Mouse (Mus musculus) small intestine, adult 2 months (tissue): ENCODE results near the gene Plcd3. TPM values are rescaled to one million over a fixed set of nuclear protein-coding genes. Genes with fewer than 3 reads are reported as not detected.

Source experiments
- H3K27ac ChIP-seq: fragments of 200-500 bp; 2 replicates; pipeline ENCODE4 v1.5.1; 2012; ENCODE audit warnings: low read depth, low read length, control low read depth, inconsistent platforms; ENCODE audit not compliant: insufficient read depth
- H3K27me3 ChIP-seq: fragments of 200-500 bp; 2 replicates; pipeline ENCODE4 v1.6.1; 2012; ENCODE audit warnings: mild to moderate bottlenecking, moderate library complexity, low read length, inconsistent platforms; ENCODE audit not compliant: control insufficient read depth, insufficient read depth
- H3K36me3 ChIP-seq: fragments of 200-500 bp; 2 replicates; pipeline ENCODE4 v1.6.1; 2012; ENCODE audit warnings: mild to moderate bottlenecking, low read length, control low read depth, inconsistent platforms; ENCODE audit not compliant: control insufficient read depth, insufficient read depth
- H3K4me1 ChIP-seq: fragments of 200-500 bp; 2 replicates; pipeline ENCODE4 v1.6.1; 2012; ENCODE audit warnings: low read length, inconsistent platforms, mixed read lengths; ENCODE audit not compliant: control insufficient read depth, insufficient read depth, insufficient read length
- H3K4me3 ChIP-seq: fragments of 200-500 bp; 2 replicates; pipeline ENCODE4 v1.5.1; 2012; ENCODE audit warnings: low read depth, mild to moderate bottlenecking, control low read depth, inconsistent platforms, low read length, moderate library complexity
- CTCF ChIP-seq: fragments of 200-500 bp; IDR thresholded peaks from 2 replicates; pipeline ENCODE4 v1.5.1; 2012; ENCODE audit warnings: low read depth, mild to moderate bottlenecking, control low read depth, inconsistent platforms, low read length, moderate library complexity, mixed read lengths; ENCODE audit not compliant: insufficient replicate concordance, insufficient read length; ENCODE audit errors: extremely low read depth
- POLR2A ChIP-seq: fragments of 200-500 bp; IDR thresholded peaks from 2 replicates; pipeline ENCODE4 v1.6.1; 2012; ENCODE audit warnings: low read depth, mild to moderate bottlenecking, control low read depth, inconsistent platforms, low read length, moderate library complexity
- WGBS: fragments of 180-500 bp; shearing (Covaris S2); methylation state at CpG from one replicate; pipeline ENCODE4 v1.1.7; 2018; 5-methylcytosine and 5-hydroxymethylcytosine counted together
- polyA plus RNA-seq: library from polyadenylated mRNA; depleted of rRNA; stranded (reverse); fragments of >200 nt; gene quantifications from 2 replicates; pipeline ENCODE4 v1.2.3, GENCODE M21; 2012

The Plcd3 gene
- polyA plus RNA-seq, 1 experiment = 3.1 TPM

GRCm38 (mm10) chr11:103068884-103069283 lies 32.6 kb downstream of the Plcd3 start:
- H3K4me3 ChIP-seq = no peak overlapping the region
- peaks cover 3% of the 10 kb centered on the region; the same call in 1 of the 2 replicates for H3K4me1 ChIP-seq
- H3K27me3 ChIP-seq = no peaks in the 10 kb centered on the region
- H3K27ac ChIP-seq = no peak overlapping the region
- peaks cover 55% of the 10 kb centered on the region for H3K36me3 ChIP-seq
- no peak for TF ChIP-seq CTCF
- no peak for TF ChIP-seq POLR2A
- WGBS = 92% methylated on average over 11 of the region's 11 CpGs

GRCm38 (mm10) chr11:103068272-103068671 lies 33.2 kb downstream of the Plcd3 start:
- 92% methylated on average over 4 of the region's 4 CpGs for WGBS
- no peak for TF ChIP-seq CTCF
- no peak for TF ChIP-seq POLR2A
- Histone ChIP-seq H3K27me3 (no peaks in the 10 kb centered on the region), H3K4me3 (no peak overlapping the region), H3K27ac (no peak overlapping the region), H3K4me1 (peaks cover 3% of the 10 kb centered on the region; the same call in 1 of the 2 replicates), H3K36me3 (peaks cover 61% of the 10 kb centered on the region)

DNA sequence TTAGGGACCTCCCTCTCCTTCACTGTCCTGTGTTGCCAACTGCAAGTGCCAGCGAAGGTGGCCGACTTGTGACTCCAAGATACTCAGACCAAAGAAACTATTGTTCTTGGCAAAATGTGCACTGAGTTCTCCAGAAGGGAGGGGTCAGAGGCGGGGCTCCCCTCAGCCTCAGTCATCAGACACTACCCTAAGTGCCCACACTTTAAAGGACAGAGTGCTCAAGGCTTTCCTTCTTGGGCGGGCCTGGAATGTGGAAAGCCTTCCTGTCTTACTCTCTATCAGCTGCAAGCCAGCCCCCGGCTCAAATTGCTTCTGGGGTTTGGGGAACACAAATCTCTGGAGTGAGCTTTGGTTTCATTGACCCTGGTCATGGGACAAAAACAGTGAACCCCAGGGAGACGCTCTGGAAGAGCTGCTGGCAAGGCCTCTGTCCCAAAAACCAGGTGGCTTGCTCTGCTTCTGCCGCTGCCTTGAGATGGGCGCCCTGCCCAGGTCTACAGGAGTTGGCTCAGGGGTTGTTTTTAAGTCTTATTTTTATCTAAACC lies 33.9 kb downstream of the Plcd3 start:
- H3K4me1 ChIP-seq = peaks cover 3% of the 10 kb centered on the region; the same call in 1 of the 2 replicates
- 48% methylated on average over 8 of the region's 8 CpGs for WGBS
- H3K27me3 ChIP-seq = no peaks in the 10 kb centered on the region
- H3K36me3 ChIP-seq = peaks cover 66% of the 10 kb centered on the region
- no peak overlapping the region for H3K27ac ChIP-seq
- H3K4me3 ChIP-seq = no peak overlapping the region
- TF ChIP-seq POLR2A = no peak
- TF ChIP-seq CTCF = no peak

- Histone ChIP-seq H3K36me3 (peaks cover 66% of the 10 kb centered on the region), H3K4me3 (no peak overlapping the region)
- no peak for TF ChIP-seq POLR2A
- TF ChIP-seq CTCF = no peak
Observed at GRCm38 (mm10) chr11:103067051-103067361, 34.5 kb downstream of the Plcd3 start.

DNA sequence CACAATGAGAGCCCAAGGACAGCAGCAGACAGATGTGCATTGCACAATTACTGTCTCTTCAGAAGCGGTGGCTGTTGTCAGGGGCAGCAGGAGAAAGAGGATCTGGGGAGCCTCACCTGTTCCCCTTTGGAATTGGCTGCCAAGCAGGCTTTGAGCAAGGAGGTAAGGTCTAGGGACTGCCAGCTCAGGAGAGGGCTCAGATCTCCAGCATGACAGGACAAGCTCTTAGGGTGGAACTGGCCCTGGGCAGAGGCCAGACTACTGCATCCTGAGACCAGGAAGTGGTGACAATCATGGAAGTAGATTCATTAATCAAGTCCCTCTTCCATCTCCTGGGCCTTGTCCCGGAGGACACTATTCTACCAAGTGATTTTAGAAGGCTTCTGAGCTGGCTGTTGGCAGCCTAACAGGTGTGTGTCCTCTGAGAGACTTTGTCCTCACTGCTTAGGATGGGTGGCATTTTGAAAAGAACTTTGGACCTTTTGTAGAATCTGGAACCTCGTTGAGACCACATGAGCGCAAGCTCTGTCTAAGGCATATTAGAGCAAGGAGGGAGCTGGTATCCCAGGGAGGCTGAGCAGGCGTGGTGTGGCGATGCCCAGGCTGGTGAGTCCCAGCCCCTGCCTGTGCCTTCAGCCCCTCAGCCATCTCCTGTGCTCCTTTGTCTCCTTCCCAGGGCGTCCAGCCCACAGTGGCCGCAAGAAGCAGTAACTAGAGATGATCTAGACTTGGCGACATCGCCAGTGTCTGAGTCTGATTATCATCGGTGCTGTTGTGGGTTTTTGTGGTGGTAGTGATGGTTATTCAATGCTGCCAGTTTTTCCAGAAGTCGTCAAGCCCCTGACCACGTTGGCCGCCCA lies 35.0 kb downstream of the Plcd3 start:
- Histone ChIP-seq H3K4me3 (no peak overlapping the region), H3K27ac (no peak overlapping the region), H3K27me3 (no peaks in the 10 kb centered on the region), H3K4me1 (peaks cover 3% of the 10 kb centered on the region; the same call in 1 of the 2 replicates), H3K36me3 (peaks cover 66% of the 10 kb centered on the region)
- 84% methylated on average over 14 of the region's 14 CpGs for WGBS
- TF ChIP-seq POLR2A = no peak
- no peak for TF ChIP-seq CTCF

More at GRCm38 (mm10) chr11:103067051-103067361, 34.5 kb downstream of the Plcd3 start:
- peaks cover 3% of the 10 kb centered on the region; the same call in 1 of the 2 replicates for H3K4me1 ChIP-seq
- no peaks in the 10 kb centered on the region for H3K27me3 ChIP-seq
- WGBS = 88% methylated on average over 6 of the region's 6 CpGs
- H3K27ac ChIP-seq = no peak overlapping the region

DNA sequence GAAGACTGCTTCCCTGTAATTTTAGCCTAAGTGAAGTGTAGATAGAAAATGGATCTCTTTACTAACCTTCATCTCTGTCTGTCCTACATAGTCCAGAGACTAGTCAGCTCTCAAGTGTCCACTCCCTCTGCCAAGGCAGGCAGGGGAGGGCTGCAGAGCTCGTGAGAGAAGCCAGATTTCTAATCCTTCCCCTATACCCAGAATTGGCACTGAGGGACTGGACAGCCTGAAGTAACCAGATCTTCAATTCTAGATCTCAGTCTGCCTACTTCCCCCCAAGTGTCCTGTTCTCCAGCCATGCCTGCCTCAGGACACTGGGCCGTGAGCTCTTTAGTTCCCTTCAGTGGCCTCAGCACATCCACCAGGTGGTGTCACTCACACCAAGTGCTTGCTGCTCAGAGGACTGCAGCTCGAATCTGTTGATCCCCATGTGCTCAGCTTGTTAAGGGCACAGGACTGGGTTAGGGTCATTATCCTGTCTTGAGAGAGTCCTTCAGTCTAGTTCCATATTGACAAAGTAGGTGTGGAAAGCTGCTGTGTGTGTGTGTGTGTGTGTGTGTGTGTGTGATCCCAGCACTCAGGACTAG lies 42.9 kb downstream of the Plcd3 start:
- Histone ChIP-seq H3K4me3 (no peak overlapping the region), H3K4me1 (no peaks in the 10 kb centered on the region), H3K36me3 (peaks cover 65% of the 10 kb centered on the region), H3K27me3 (no peaks in the 10 kb centered on the region), H3K27ac (no peak overlapping the region)
- 76% methylated on average over 3 of the region's 3 CpGs for WGBS
- TF ChIP-seq CTCF (no peak), POLR2A (no peak)

GRCm38 (mm10) chr11:103056636-103057035 lies 44.8 kb downstream of the Plcd3 start:
- H3K36me3 ChIP-seq = peaks cover 73% of the 10 kb centered on the region
- H3K27me3 ChIP-seq = no peaks in the 10 kb centered on the region
- 91% methylated on average over 7 of the region's 7 CpGs for WGBS
- 0 out of 2 replicates have a peak, but pooled peaks cover 2% of the 10 kb centered on the region for H3K4me1 ChIP-seq
- no peak overlapping the region for H3K4me3 ChIP-seq
- TF ChIP-seq POLR2A (no peak), CTCF (no peak)
- H3K27ac ChIP-seq = no peak overlapping the region
